Mouse (Mus musculus) regulatory T cell (primary cell): ENCODE measurements around the gene Aes.

Experiments used
- in situ Hi-C: fragments of 300-600 bp; cut with MboI, MseI; formaldehyde crosslinking; loops from one replicate; pipeline ENCODE4 v1.15.1; 2025; ENCODE audit warnings: high pct_unique_total_duplicates

The Aes gene

GRCm38 (mm10) chr10:81559163-81559626 lies at the start of gene Aes:
Aes (plus strand) TSS chr10:81559488.
- in situ Hi-C loops, result loop anchor here (5.0 kb wide), 1 partner anchor 83 kb away; no protein-coding TSS in a partner anchor

GRCm38 (mm10) chr10:81510246-81510810 lies 49.0 kb upstream of the Aes start:
- in situ Hi-C loops, result no loop called here

- in situ Hi-C loops, result no loop called here
These were observed 45.5 kb upstream of the Aes start for GRCm38 (mm10) chr10:81513798-81514197.

GRCm38 (mm10) chr10:81517227-81517626 lies 42.1 kb upstream of the Aes start:
- in situ Hi-C loops, result no loop called here

- in situ Hi-C loops, result no loop called here
These were observed 40.7 kb upstream of the Aes start for GRCm38 (mm10) chr10:81518546-81518945.

GRCm38 (mm10) chr10:81519227-81519977 lies 39.9 kb upstream of the Aes start:
- in situ Hi-C loops, result no loop called here

- in situ Hi-C loops, result no loop called here
These were observed 39.3 kb upstream of the Aes start for GRCm38 (mm10) chr10:81519978-81520365.

- in situ Hi-C loops, result no loop called here
These were observed 36.1 kb upstream of the Aes start for GRCm38 (mm10) chr10:81523142-81523541.

GRCm38 (mm10) chr10:81523570-81523969 lies 35.7 kb upstream of the Aes start:
- in situ Hi-C loops, result no loop called here

- in situ Hi-C loops, result no loop called here
These were observed 35.2 kb upstream of the Aes start, which contains the start of gene Gna15 for GRCm38 (mm10) chr10:81524051-81524605. Gna15 (minus strand) TSS chr10:81524225.

GRCm38 (mm10) chr10:81525017-81525694 lies 34.1 kb upstream of the Aes start:
- in situ Hi-C loops, result no loop called here

GRCm38 (mm10) chr10:81526779-81527178 lies 32.5 kb upstream of the Aes start:
- in situ Hi-C loops, result no loop called here

GRCm38 (mm10) chr10:81534826-81535225 lies 24.5 kb upstream of the Aes start:
- in situ Hi-C loops, result loop anchor here (5.0 kb wide), 1 partner anchor 38 kb away; the partner anchor contains the start of gene Ncln

- in situ Hi-C loops, result no loop called here
These were observed 22.6 kb upstream of the Aes start for GRCm38 (mm10) chr10:81536734-81537133.

GRCm38 (mm10) chr10:81537429-81537828 lies 21.9 kb upstream of the Aes start:
- in situ Hi-C loops, result no loop called here

GRCm38 (mm10) chr10:81538321-81539048 lies 20.8 kb upstream of the Aes start:
- in situ Hi-C loops, result no loop called here

GRCm38 (mm10) chr10:81541363-81541762 lies 17.9 kb upstream of the Aes start:
- in situ Hi-C loops, result no loop called here

- in situ Hi-C loops, result no loop called here
These were observed 17.5 kb upstream of the Aes start for GRCm38 (mm10) chr10:81541803-81542202.

- in situ Hi-C loops, result no loop called here
These were observed 16.4 kb upstream of the Aes start for GRCm38 (mm10) chr10:81542727-81543460.

- in situ Hi-C loops, result no loop called here
These were observed 15.7 kb upstream of the Aes start for GRCm38 (mm10) chr10:81543633-81544032.
